Mouse (Mus musculus): ENCODE results near the gene Kcnb1. TPM values are rescaled to one million over a fixed set of nuclear protein-coding genes. Genes with fewer than 3 reads are reported as not detected.
"Not testable (repeated sequence)": the region's sequence is repeated elsewhere in the genome, so short reads cannot be mapped to it uniquely, and the experiment has no call there.

Kcnb1 gene
- polyA plus RNA-seq, 1 experiment from 2014 or later, result 1.5 TPM

- H3K27me3 ChIP-seq (ENCODE audit: control insufficient read depth, insufficient read depth, low read length), result no peaks in the 10 kb centered on the region
- H3K4me3 ChIP-seq (ENCODE audit: low read length), result no peak overlapping the region
- 89% methylated on average over 3 of the region's 3 CpGs for WGBS
- no peak for ATAC-seq (ENCODE audit: low FRiP score, low TSS enrichment)
- H3K36me3 ChIP-seq (ENCODE audit: control insufficient read depth, insufficient read depth, low read length), result no peaks in the 10 kb centered on the region; the same call in 1 of the 2 replicates
- no peaks in the 10 kb centered on the region for H3K9me3 ChIP-seq (ENCODE audit: control insufficient read depth, low read length)
- no peak overlapping the region for H3K4me2 ChIP-seq (replicated peaks; ENCODE audit: low read depth, low read length)
- H3K4me1 ChIP-seq (ENCODE audit: control insufficient read depth, insufficient read depth, low read length), result no peaks in the 10 kb centered on the region; the same call in 1 of the 2 replicates
- no peak overlapping the region for H3K9ac ChIP-seq (ENCODE audit: low read depth, low read length)
- H3K27ac ChIP-seq (ENCODE audit: low read depth, low read length), result no peak overlapping the region
Observed at GRCm38 (mm10) chr2:167212089-167212488, 22.1 kb upstream of the Kcnb1 start.

DNA sequence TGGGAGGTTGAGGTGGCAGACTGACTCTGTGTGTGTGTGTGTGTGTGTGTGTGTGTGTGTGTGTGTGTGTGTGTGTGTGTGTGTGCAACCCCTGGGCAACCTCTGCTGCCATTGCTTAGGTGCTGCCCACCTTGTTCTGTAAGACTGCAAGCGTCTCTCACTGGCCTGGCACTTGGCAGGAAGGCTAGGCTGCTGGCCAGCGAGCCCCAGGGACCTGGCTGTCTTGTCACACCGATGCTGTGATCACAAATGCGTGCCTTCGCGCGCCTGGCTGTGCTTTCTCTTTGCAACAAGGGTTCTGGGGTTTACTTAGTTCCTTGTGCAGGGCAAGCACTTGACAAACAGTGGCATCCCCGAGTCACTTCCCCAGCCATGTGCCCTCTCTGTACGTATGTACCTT lies 19.9 kb upstream of the Kcnb1 start:
- Histone ChIP-seq H3K4me1 (ENCODE audit: control insufficient read depth, insufficient read depth, low read length) (no peaks in the 10 kb centered on the region; the same call in 1 of the 2 replicates), H3K4me3 (ENCODE audit: low read length) (no peak overlapping the region), H3K27me3 (ENCODE audit: control insufficient read depth, insufficient read depth, low read length) (no peaks in the 10 kb centered on the region), H3K4me2 (replicated peaks; ENCODE audit: low read depth, low read length) (no peak overlapping the region), H3K27ac (ENCODE audit: low read depth, low read length) (no peak overlapping the region), H3K9ac (ENCODE audit: low read depth, low read length) (no peak overlapping the region), H3K36me3 (ENCODE audit: control insufficient read depth, insufficient read depth, low read length) (no peaks in the 10 kb centered on the region; the same call in 1 of the 2 replicates), H3K9me3 (ENCODE audit: control insufficient read depth, low read length) (no peaks in the 10 kb centered on the region)
- no peak for ATAC-seq (ENCODE audit: low FRiP score, low TSS enrichment)
- 70% methylated on average over 9 of the region's 9 CpGs for WGBS

- Histone ChIP-seq H3K4me1 (ENCODE audit: control insufficient read depth, insufficient read depth, low read length) (no peaks in the 10 kb centered on the region; the same call in 1 of the 2 replicates), H3K4me2 (replicated peaks; ENCODE audit: low read depth, low read length) (no peak overlapping the region), H3K9ac (ENCODE audit: low read depth, low read length) (no peak overlapping the region), H3K36me3 (ENCODE audit: control insufficient read depth, insufficient read depth, low read length) (no peaks in the 10 kb centered on the region; the same call in 1 of the 2 replicates), H3K4me3 (ENCODE audit: low read length) (no peak overlapping the region), H3K27me3 (ENCODE audit: control insufficient read depth, insufficient read depth, low read length) (no peaks in the 10 kb centered on the region), H3K9me3 (ENCODE audit: control insufficient read depth, low read length) (no peaks in the 10 kb centered on the region), H3K27ac (ENCODE audit: low read depth, low read length) (no peak overlapping the region)
- ATAC-seq (ENCODE audit: low FRiP score, low TSS enrichment), result no peak
- WGBS, result 81% methylated on average over 3 of the region's 3 CpGs
Observed at GRCm38 (mm10) chr2:167208984-167209383, 19.0 kb upstream of the Kcnb1 start.

GRCm38 (mm10) chr2:167205918-167206629 lies 16.1 kb upstream of the Kcnb1 start:
- H3K9me3 ChIP-seq (ENCODE audit: control insufficient read depth, low read length), result no peaks in the 10 kb centered on the region
- H3K36me3 ChIP-seq (ENCODE audit: control insufficient read depth, insufficient read depth, low read length), result no peaks in the 10 kb centered on the region
- peaks cover 9% of the 10 kb centered on the region for H3K4me1 ChIP-seq (ENCODE audit: control insufficient read depth, insufficient read depth, low read length)
- H3K27me3 ChIP-seq (ENCODE audit: control insufficient read depth, insufficient read depth, low read length), result no peaks in the 10 kb centered on the region
- H3K27ac ChIP-seq (ENCODE audit: low read depth, low read length), result no peak overlapping the region
- WGBS, result 65% methylated on average over 18 of the region's 18 CpGs
- H3K4me2 ChIP-seq (replicated peaks; ENCODE audit: low read depth, low read length), result no peak overlapping the region
- H3K4me3 ChIP-seq (ENCODE audit: low read length), result no peak overlapping the region
- no peak for ATAC-seq (ENCODE audit: low FRiP score, low TSS enrichment)
- H3K9ac ChIP-seq (ENCODE audit: low read depth, low read length), result no peak overlapping the region

GRCm38 (mm10) chr2:167204686-167205085 lies 14.7 kb upstream of the Kcnb1 start:
- H3K27ac ChIP-seq (ENCODE audit: low read depth, low read length); H3K9ac ChIP-seq (ENCODE audit: low read depth, low read length); H3K36me3 ChIP-seq (ENCODE audit: control insufficient read depth, insufficient read depth, low read length); H3K4me1 ChIP-seq (ENCODE audit: control insufficient read depth, insufficient read depth, low read length); H3K27me3 ChIP-seq (ENCODE audit: control insufficient read depth, insufficient read depth, low read length); H3K9me3 ChIP-seq (ENCODE audit: control insufficient read depth, low read length); ATAC-seq (ENCODE audit: low FRiP score, low TSS enrichment); H3K4me2 ChIP-seq (replicated peaks; ENCODE audit: low read depth, low read length); H3K4me3 ChIP-seq (ENCODE audit: low read length): not testable (repeated sequence)
- 89% methylated on average over 5 of the region's 5 CpGs for WGBS

DNA sequence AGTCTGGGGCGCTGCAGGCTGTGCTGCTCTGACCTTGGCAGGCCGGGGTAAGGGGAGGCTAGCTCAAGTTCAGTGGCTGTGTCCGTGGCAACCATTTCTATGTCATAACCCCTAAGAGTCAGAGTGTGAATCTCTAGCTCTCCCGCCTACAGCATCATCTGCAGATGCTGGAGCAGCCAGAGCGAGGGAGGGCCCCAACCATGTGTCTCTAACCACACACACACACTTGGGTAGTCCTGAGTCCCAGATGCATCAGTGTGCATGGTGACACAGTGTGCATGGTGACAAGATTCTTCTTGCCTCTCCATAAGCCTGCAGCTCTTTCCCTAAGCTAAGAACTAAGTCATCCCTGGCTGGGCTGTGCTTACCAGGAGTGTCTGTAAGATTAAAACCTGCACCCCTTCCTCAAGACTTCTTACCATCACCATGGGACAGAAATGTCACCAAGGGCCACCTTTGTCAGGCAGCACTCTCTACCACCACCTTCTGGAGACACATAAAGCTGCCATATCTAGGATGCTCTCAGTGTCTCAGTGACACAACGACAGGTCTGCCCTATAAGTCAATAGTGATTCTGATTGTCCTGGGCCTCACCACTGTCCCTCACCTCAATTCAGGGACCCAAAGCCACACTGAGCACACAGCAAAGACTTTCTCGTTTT lies 13.7 kb upstream of the Kcnb1 start:
- Histone ChIP-seq H3K9me3 (ENCODE audit: control insufficient read depth, low read length) (no peaks in the 10 kb centered on the region), H3K36me3 (ENCODE audit: control insufficient read depth, insufficient read depth, low read length) (no peaks in the 10 kb centered on the region), H3K27me3 (ENCODE audit: control insufficient read depth, insufficient read depth, low read length) (no peaks in the 10 kb centered on the region), H3K4me2 (replicated peaks; ENCODE audit: low read depth, low read length) (no peak overlapping the region), H3K27ac (ENCODE audit: low read depth, low read length) (no peak overlapping the region), H3K4me1 (ENCODE audit: control insufficient read depth, insufficient read depth, low read length) (peaks cover 9% of the 10 kb centered on the region; the same call in 1 of the 2 replicates), H3K9ac (ENCODE audit: low read depth, low read length) (no peak overlapping the region), H3K4me3 (ENCODE audit: low read length) (no peak overlapping the region)
- no peak for ATAC-seq (ENCODE audit: low FRiP score, low TSS enrichment)
- WGBS, result 67% methylated on average over 7 of the region's 7 CpGs

DNA sequence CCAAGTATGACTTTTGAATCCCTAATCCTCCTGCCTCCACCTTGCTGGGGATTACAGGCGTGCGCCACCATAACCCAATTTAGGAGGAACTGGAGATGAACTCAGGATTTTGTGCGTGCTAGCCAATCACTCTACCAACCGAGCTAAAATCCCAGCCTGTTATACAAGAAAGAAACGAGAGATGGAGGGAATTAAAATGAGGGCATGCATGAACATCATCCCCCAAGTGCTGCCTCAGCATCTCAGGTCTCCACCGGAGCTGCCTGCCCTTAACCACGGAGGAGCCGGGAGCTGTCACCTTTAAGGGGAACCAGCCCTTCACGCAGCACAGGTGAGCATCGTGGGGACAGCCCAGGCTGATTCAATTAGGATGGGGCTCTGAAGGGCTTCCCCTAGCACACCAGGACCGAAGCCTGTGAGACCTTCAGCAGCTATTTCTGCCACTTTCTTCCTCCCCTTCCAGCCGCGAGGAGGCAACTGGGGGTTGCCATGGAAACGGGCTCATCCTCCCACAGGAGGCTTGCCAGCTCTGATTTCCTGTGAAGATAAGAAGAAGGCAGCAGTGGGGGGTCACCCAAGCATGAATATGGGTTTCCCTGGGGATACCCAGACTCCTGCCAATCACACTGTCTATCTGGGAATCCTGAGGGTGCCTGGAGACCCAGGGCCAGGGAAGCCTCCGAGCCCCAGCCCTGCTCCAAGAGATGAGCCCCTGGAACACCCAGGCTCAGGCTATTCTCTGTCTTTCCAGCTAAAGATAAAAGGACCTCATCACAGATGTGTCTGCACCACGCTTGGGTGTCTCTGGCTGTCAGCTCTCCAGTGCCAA lies 11.7 kb upstream of the Kcnb1 start:
- Histone ChIP-seq H3K36me3 (ENCODE audit: control insufficient read depth, insufficient read depth, low read length) (no peaks in the 10 kb centered on the region), H3K27ac (ENCODE audit: low read depth, low read length) (no peak overlapping the region), H3K4me2 (replicated peaks; ENCODE audit: low read depth, low read length) (no peak overlapping the region), H3K4me3 (ENCODE audit: low read length) (no peak overlapping the region), H3K9me3 (ENCODE audit: control insufficient read depth, low read length) (no peaks in the 10 kb centered on the region), H3K9ac (ENCODE audit: low read depth, low read length) (no peak overlapping the region), H3K27me3 (ENCODE audit: control insufficient read depth, insufficient read depth, low read length) (no peaks in the 10 kb centered on the region), H3K4me1 (ENCODE audit: control insufficient read depth, insufficient read depth, low read length) (peaks cover 9% of the 10 kb centered on the region; the same call in 1 of the 2 replicates)
- WGBS, result 31% methylated on average over 16 of the region's 16 CpGs
- ATAC-seq (ENCODE audit: low FRiP score, low TSS enrichment), result peak; percentile 38; the same call in 1 of the 2 replicates

DNA sequence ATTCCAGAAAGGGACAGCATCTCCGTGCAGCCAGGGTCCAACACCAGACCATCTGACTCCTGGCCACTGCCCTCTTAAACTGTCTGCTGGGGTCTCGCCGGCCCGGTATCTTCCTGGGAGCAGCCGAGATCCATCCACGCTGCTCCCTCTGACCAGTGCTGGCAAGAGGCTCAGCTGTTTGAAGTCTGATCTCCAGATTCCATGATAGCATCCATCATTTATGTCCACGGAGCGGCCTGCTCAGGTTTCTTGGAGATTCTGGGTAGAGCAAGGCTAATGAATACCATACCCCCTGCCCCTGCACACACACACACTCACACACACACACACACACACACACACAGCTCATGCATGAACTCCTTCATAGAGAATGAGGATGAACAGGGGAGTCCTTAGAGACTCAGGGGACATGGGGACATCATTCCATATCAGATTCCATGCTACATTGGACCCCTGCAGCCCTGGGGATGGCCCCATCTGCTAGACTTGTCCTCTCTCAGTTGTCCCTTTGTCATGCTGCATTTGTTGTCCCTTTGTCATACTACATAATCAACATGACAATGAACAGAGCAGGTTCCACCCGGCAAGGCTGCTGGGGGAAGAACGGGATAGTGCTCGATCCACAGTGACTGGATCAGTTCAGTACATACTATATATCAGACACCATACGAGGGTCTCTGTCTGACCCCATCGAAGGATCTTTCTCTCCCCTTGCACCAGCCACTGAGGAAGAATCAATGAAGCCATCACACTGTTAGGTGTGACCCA lies 8.9 kb upstream of the Kcnb1 start:
- H3K4me1 ChIP-seq (ENCODE audit: control insufficient read depth, insufficient read depth, low read length), result peaks cover 9% of the 10 kb centered on the region; the same call in 1 of the 2 replicates
- H3K27me3 ChIP-seq (ENCODE audit: control insufficient read depth, insufficient read depth, low read length), result no peaks in the 10 kb centered on the region
- ATAC-seq (ENCODE audit: low FRiP score, low TSS enrichment), result peak; percentile 62
- no peaks in the 10 kb centered on the region for H3K36me3 ChIP-seq (ENCODE audit: control insufficient read depth, insufficient read depth, low read length)
- H3K27ac ChIP-seq (ENCODE audit: low read depth, low read length), result no peak overlapping the region
- H3K4me3 ChIP-seq (ENCODE audit: low read length), result no peak overlapping the region
- no peak overlapping the region for H3K9ac ChIP-seq (ENCODE audit: low read depth, low read length)
- 35% methylated on average over 13 of the region's 13 CpGs for WGBS
- no peak overlapping the region for H3K4me2 ChIP-seq (replicated peaks; ENCODE audit: low read depth, low read length)
- no peaks in the 10 kb centered on the region for H3K9me3 ChIP-seq (ENCODE audit: control insufficient read depth, low read length)

All from kidney, embryonic 14.5 days (tissue).